Mouse (Mus musculus): Measurements from ENCODE around the gene Aes. TPM values are rescaled to one million over a fixed set of nuclear protein-coding genes. Genes with fewer than 3 reads are reported as not detected.

Aes gene
- polyA plus RNA-seq, 1 experiment from 2014 or later: 515 TPM

DNA sequence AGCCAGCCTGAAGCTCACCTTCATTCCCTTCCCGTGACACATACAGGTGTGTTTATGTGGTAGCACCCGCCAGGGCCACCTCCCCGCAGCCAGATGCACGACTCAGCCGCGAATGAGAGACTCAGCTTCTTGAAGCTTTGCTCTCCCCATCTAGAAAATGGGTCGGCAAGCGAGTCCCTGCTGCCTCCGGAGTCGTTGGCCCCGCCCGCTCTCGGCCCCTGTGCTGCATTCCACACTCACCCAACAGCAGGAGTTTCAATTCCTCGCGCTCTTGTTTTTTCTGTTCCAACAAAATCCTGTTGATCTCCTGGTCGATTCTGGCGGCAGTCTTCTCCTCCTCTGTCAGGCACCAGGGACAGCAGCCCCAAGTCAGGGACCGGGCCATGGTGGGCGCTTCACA, 35.7 kb upstream of the Aes start:
- 17% methylated on average over 19 of the region's 19 CpGs for WGBS
- H3K4me2 ChIP-seq (ENCODE audit: low read length): 0 out of 2 replicates have a peak overlapping the region, but pooled peaks have one; percentile 16
- H3K4me3 ChIP-seq (ENCODE audit: low read depth, low read length): no peak overlapping the region
- H3K27ac ChIP-seq (ENCODE audit: low read depth): no peak overlapping the region
- DNase-seq (ENCODE audit: low spot score): no peak
- no peak for ATAC-seq (replicated peaks; ENCODE audit: low FRiP score, low TSS enrichment, low read depth)
- peaks cover 7% of the 10 kb centered on the region for H3K4me1 ChIP-seq (replicated peaks; ENCODE audit: control insufficient read depth, insufficient read depth, low read length)
- 0 out of 2 replicates have a peak overlapping the region, but pooled peaks have one; percentile 16 for H3K9ac ChIP-seq (ENCODE audit: low read length)
- no peaks in the 10 kb centered on the region for H3K27me3 ChIP-seq (replicated peaks; ENCODE audit: control insufficient read depth, insufficient read depth, low read length)
- H3K36me3 ChIP-seq (ENCODE audit: control insufficient read depth, insufficient read depth, low read length): no peaks in the 10 kb centered on the region
- H3K9me3 ChIP-seq (ENCODE audit: control insufficient read depth, low read length): no peaks in the 10 kb centered on the region

DNA sequence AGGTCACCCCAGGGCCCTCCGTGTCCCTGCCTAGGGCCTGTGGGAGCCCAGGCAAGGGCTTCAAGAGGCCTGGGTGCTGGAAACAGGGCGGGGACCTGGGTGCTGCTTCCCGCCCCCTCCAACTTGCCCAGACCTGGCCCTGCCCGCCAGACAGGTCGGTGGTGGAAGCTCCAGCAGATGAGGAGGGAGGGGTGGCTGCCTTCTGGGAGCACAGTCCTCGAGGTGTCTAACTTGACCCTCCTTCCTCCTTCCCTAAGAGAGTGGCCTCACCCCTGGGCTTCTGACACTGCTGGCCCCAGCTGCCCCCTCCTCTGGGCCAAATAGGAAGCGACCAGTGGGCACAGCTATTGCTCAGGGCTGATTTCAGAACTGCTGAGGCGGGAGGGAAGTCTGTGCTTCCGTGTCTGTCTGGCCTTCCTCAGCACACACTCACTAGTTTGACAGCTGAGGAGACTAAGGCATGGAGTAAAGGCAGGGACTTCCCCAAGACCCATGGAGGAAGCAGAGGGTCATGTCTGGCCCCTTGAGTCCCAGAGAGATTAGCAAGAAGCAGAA, 35.2 kb upstream of the Aes start, which contains the start of gene Gna15:
Gene Gna15, minus strand, starts transcription at position 175 of the 555 bp plus-strand sequence.
- Histone ChIP-seq H3K9me3 (ENCODE audit: control insufficient read depth, low read length) (no peaks in the 10 kb centered on the region), H3K27ac (ENCODE audit: low read depth) (no peak within 1 kb of the TSS), H3K4me2 (ENCODE audit: low read length) (0 out of 2 replicates have a peak within 1 kb of the TSS, but pooled peaks have one; percentile 16), H3K9ac (ENCODE audit: low read length) (0 out of 2 replicates have a peak within 1 kb of the TSS, but pooled peaks have one; percentile 16), H3K36me3 (ENCODE audit: control insufficient read depth, insufficient read depth, low read length) (0 out of 2 replicates have a peak, but pooled peaks cover 4% of the 10 kb centered on the region), H3K27me3 (replicated peaks; ENCODE audit: control insufficient read depth, insufficient read depth, low read length) (no peaks in the 10 kb centered on the region), H3K4me3 (ENCODE audit: low read depth, low read length) (no peak within 1 kb of the TSS), H3K4me1 (replicated peaks; ENCODE audit: control insufficient read depth, insufficient read depth, low read length) (peaks cover 7% of the 10 kb centered on the region)
- WGBS: 18% methylated on average over 9 of the region's 9 CpGs
- DNase-seq (ENCODE audit: low spot score) (no peak), ATAC-seq (replicated peaks; ENCODE audit: low FRiP score, low TSS enrichment, low read depth) (no peak)

DNA sequence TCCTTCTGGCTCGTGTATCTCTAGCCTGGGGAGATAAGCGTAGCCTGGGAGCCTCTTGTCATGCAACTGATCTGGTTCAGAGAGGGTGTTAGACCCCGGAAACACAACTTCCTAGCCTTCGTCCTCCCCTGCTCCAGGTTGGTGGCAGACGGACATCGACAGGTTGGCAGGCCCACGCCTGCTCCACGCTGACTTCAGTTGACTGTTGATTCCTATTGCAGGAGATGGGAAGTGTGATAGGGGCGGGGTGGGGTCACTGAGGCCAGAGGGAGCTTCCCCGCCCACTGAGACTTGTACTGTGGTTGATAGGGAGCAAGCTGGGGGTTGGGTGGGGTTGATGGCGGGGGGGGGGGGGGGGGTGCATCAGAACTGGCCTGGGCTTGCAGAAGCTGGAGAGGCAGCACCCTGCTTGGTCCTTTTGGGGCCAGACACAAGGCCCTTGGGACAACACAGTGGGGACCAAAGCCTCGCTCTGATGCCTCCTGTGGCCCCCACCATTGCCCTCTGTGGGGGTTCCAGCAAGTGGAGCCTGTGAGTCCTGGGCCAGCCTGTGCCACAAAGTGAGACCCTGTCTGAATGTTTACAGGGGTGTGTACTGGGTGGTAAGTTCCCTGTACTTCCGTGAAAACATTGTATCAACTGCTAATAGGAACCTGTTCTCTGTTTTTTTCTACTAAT, 34.1 kb upstream of the Aes start:
- 56% methylated on average over 12 of the region's 13 CpGs for WGBS
- H3K9me3 ChIP-seq (ENCODE audit: control insufficient read depth, low read length): no peaks in the 10 kb centered on the region
- no peaks in the 10 kb centered on the region for H3K27me3 ChIP-seq (replicated peaks; ENCODE audit: control insufficient read depth, insufficient read depth, low read length)
- ATAC-seq (replicated peaks; ENCODE audit: low FRiP score, low TSS enrichment, low read depth) (no peak), DNase-seq (ENCODE audit: low spot score) (no peak)
- peaks cover 7% of the 10 kb centered on the region for H3K4me1 ChIP-seq (replicated peaks; ENCODE audit: control insufficient read depth, insufficient read depth, low read length)
- H3K9ac ChIP-seq (ENCODE audit: low read length): no peak overlapping the region
- no peak overlapping the region for H3K27ac ChIP-seq (ENCODE audit: low read depth)
- H3K36me3 ChIP-seq (ENCODE audit: control insufficient read depth, insufficient read depth, low read length): peaks cover 15% of the 10 kb centered on the region
- no peak overlapping the region for H3K4me2 ChIP-seq (ENCODE audit: low read length)
- H3K4me3 ChIP-seq (ENCODE audit: low read depth, low read length): no peak overlapping the region

DNA sequence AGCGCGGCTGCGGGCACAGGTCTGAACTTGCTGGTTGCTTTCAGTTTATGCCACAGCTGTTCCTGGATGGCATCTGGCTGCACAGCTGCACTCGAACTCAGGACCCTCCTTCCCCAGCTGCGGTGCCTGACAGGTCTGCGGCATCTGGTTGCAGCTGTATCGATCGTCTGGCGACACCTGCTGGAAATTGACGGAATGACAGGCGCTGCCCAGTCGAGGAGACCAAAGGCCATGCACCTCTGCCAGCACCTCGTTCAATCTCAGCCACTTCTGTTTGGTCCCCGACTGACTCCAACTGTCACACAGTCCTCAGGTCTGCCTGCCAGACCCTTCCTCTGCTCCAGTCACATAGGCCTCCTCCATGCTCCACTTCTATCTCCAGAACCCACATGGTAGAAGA, 32.5 kb upstream of the Aes start:
- Histone ChIP-seq H3K4me2 (ENCODE audit: low read length) (no peak overlapping the region), H3K36me3 (ENCODE audit: control insufficient read depth, insufficient read depth, low read length) (peaks cover 30% of the 10 kb centered on the region), H3K27me3 (replicated peaks; ENCODE audit: control insufficient read depth, insufficient read depth, low read length) (no peaks in the 10 kb centered on the region), H3K27ac (ENCODE audit: low read depth) (no peak overlapping the region), H3K9me3 (ENCODE audit: control insufficient read depth, low read length) (no peaks in the 10 kb centered on the region), H3K4me3 (ENCODE audit: low read depth, low read length) (no peak overlapping the region), H3K9ac (ENCODE audit: low read length) (no peak overlapping the region), H3K4me1 (replicated peaks; ENCODE audit: control insufficient read depth, insufficient read depth, low read length) (peaks cover 7% of the 10 kb centered on the region)
- ATAC-seq (replicated peaks; ENCODE audit: low FRiP score, low TSS enrichment, low read depth) (0 out of 2 replicates have a peak, but pooled peaks have one; percentile 9), DNase-seq (ENCODE audit: low spot score) (peak; percentile 92)
- 17% methylated on average over 14 of the region's 14 CpGs for WGBS

DNA sequence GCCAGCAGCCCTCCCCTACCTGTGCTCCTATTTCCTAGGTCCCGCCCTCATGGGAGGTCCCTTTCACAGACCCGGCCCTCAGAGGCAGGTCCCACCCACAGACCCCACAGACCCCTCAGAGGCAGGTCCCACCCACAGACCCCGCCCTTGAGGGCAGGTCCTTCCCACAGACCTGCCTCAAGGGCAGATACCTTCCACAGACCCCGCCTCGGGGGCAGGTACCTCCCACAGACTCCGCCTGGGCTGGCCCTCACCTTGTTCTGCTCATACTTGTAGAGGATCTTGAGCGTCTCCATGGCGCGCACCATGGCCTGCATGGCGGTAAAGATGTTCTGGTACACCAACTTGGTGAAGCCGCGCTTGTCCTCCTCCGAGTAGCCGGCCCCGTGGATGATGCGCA, 24.5 kb upstream of the Aes start:
- Histone ChIP-seq H3K4me1 (replicated peaks; ENCODE audit: control insufficient read depth, insufficient read depth, low read length) (no peaks in the 10 kb centered on the region), H3K9me3 (ENCODE audit: control insufficient read depth, low read length) (no peaks in the 10 kb centered on the region), H3K27me3 (replicated peaks; ENCODE audit: control insufficient read depth, insufficient read depth, low read length) (no peaks in the 10 kb centered on the region), H3K4me2 (ENCODE audit: low read length) (no peak overlapping the region), H3K27ac (ENCODE audit: low read depth) (no peak overlapping the region), H3K4me3 (ENCODE audit: low read depth, low read length) (no peak overlapping the region), H3K9ac (ENCODE audit: low read length) (no peak overlapping the region), H3K36me3 (ENCODE audit: control insufficient read depth, insufficient read depth, low read length) (peaks cover 50% of the 10 kb centered on the region)
- DNase-seq (ENCODE audit: low spot score) (no peak), ATAC-seq (replicated peaks; ENCODE audit: low FRiP score, low TSS enrichment, low read depth) (peak; percentile 54)
- WGBS: 48% methylated on average over 15 of the region's 16 CpGs

DNA sequence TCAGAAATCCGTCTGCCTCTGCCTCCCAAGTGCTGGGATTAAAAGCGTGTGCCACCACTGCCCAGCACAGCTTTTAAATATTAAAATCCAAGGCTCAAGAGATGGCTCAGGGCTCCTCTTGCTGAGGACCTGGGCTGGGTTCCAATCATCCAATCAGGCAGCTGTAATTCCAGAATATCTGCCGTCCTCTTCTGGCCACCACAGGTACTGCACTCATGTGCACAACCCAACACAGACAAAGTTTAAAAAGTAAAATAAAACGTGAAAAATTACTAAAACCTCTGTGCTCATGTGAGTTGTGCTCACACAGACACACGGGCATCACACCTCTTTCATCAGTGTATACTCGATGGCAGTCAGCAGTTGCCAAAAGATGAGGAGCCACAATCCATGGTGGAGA, 22.6 kb upstream of the Aes start:
- H3K4me1 ChIP-seq (replicated peaks; ENCODE audit: control insufficient read depth, insufficient read depth, low read length): peaks cover 3% of the 10 kb centered on the region
- no peak for DNase-seq (ENCODE audit: low spot score)
- no peak overlapping the region for H3K4me2 ChIP-seq (ENCODE audit: low read length)
- peaks cover 37% of the 10 kb centered on the region for H3K36me3 ChIP-seq (ENCODE audit: control insufficient read depth, insufficient read depth, low read length)
- no peak overlapping the region for H3K4me3 ChIP-seq (ENCODE audit: low read depth, low read length)
- no peak overlapping the region for H3K27ac ChIP-seq (ENCODE audit: low read depth)
- H3K9ac ChIP-seq (ENCODE audit: low read length): no peak overlapping the region
- H3K27me3 ChIP-seq (replicated peaks; ENCODE audit: control insufficient read depth, insufficient read depth, low read length): no peaks in the 10 kb centered on the region
- no peak for ATAC-seq (replicated peaks; ENCODE audit: low FRiP score, low TSS enrichment, low read depth)
- no peaks in the 10 kb centered on the region for H3K9me3 ChIP-seq (ENCODE audit: control insufficient read depth, low read length)
- 76% methylated on average over 6 of the region's 6 CpGs for WGBS

DNA sequence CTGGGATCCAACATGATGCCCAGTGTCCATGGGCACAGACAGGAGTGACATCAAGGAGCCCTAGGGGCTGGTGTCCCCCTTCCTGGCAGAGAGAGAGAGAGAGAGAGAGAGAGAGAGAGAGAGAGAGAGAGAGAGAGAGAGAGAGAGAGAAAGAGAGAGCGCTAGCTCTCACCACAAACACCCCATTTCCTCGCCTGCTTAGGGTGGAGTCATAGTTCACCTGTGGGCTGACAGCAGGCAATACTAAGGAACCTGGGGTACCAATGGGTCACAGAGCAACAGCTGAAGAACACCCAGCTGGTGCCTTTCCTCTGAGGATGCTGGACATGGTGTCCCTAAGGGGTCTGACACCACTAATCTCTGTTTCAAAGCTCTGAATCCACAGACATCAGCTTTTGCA, 21.9 kb upstream of the Aes start:
- H3K4me1 ChIP-seq (replicated peaks; ENCODE audit: control insufficient read depth, insufficient read depth, low read length): peaks cover 10% of the 10 kb centered on the region
- ATAC-seq (replicated peaks; ENCODE audit: low FRiP score, low TSS enrichment, low read depth): no peak

DNA sequence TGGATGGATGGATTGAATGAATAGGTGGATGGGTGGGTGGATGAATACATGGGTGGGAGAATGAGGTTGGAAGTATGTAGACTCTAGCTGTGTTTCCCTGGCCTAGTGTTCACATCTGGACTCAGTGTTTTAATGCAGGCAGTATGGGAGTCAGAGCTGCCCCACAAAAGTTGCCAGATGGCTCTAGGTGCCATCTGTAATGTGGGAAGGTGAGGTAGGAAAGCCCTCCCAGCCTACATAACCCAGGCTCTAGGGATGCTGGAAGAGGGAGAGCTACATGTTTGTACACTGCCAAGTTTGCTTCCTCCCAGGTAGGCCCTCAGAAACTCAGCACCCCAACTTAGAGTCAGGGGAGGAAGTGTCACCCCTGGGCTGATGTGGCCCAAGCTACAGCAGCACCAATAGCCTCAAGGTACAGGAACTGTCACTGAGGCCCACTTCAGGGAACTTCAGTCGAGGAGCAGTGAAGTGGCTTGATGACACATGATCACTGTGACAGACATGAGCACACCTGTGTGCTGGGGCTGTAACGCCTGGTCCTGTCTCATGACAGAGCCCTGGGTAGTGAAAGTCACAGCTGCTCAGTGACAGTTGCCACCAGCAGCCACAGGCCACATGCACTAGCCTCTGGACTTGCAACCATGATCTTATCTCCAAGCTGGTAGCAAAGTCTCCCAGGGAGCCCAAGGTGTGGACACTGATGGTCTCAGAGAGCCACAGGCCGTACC, 20.8 kb upstream of the Aes start:
- no peak for ATAC-seq (replicated peaks; ENCODE audit: low FRiP score, low TSS enrichment, low read depth)
- DNase-seq (ENCODE audit: low spot score): no peak
- Histone ChIP-seq H3K4me2 (ENCODE audit: low read length) (no peak overlapping the region), H3K36me3 (ENCODE audit: control insufficient read depth, insufficient read depth, low read length) (peaks cover 24% of the 10 kb centered on the region), H3K4me3 (ENCODE audit: low read depth, low read length) (no peak overlapping the region), H3K27ac (ENCODE audit: low read depth) (no peak overlapping the region), H3K9me3 (ENCODE audit: control insufficient read depth, low read length) (no peaks in the 10 kb centered on the region), H3K27me3 (replicated peaks; ENCODE audit: control insufficient read depth, insufficient read depth, low read length) (no peaks in the 10 kb centered on the region), H3K4me1 (replicated peaks; ENCODE audit: control insufficient read depth, insufficient read depth, low read length) (peaks cover 21% of the 10 kb centered on the region), H3K9ac (ENCODE audit: low read length) (no peak overlapping the region)
- 79% methylated on average over 3 of the region's 3 CpGs for WGBS

More for the DNA sequence above, 21.9 kb upstream of the Aes start:
- H3K36me3 ChIP-seq (ENCODE audit: control insufficient read depth, insufficient read depth, low read length): peaks cover 30% of the 10 kb centered on the region
- no peak overlapping the region for H3K9ac ChIP-seq (ENCODE audit: low read length)
- WGBS: 78% methylated on average over 2 of the region's 2 CpGs
- no peak overlapping the region for H3K4me3 ChIP-seq (ENCODE audit: low read depth, low read length)
- no peaks in the 10 kb centered on the region for H3K27me3 ChIP-seq (replicated peaks; ENCODE audit: control insufficient read depth, insufficient read depth, low read length)
- H3K9me3 ChIP-seq (ENCODE audit: control insufficient read depth, low read length): no peaks in the 10 kb centered on the region
- H3K27ac ChIP-seq (ENCODE audit: low read depth): no peak overlapping the region
- no peak for DNase-seq (ENCODE audit: low spot score)
- no peak overlapping the region for H3K4me2 ChIP-seq (ENCODE audit: low read length)
